Mouse (Mus musculus) liver, adult (tissue): ENCODE data around the gene Rpl10l.

ENCODE experiments used
- GATA4 ChIP-seq: IDR thresholded peaks from 2 replicates; pipeline ENCODE4 v1.6.1; 2014; ENCODE audit warnings: mild to moderate bottlenecking, low read length; ENCODE audit not compliant: insufficient replicate concordance

The Rpl10l gene

DNA sequence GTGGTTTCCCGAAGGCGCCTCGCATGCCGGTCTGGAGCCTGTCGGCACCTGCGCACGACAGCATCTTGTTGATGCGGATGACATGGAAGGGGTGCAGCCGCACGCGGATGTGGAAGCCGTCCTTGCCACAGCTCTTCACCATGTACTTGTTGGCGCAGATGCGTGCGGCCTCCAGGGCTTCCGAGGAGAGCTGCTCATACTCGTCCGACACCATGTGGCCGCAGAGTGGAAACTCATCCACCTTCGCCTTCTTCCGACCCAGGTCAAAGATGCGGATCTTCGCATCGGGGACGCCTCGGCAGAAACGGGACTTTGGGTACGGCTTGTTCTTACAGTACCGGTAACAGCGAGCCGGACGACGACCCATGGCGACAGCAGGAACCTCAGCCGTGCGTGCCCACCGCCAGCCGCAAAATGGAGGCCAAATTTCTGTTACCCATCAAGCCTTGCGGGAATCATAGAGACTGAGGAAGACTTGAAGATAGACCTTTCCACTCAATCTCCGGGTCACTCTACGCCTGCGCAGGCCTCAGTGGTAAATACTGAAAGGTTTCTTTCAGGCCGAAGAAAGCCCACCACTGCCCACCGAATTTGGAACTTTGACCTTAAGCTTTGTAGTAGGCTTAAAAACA lies at the start of gene Rpl10l:
Gene Rpl10l (minus strand): TSS at position 411 of the 632 bp plus-strand sequence.
- TF ChIP-seq GATA4 = no peak

DNA sequence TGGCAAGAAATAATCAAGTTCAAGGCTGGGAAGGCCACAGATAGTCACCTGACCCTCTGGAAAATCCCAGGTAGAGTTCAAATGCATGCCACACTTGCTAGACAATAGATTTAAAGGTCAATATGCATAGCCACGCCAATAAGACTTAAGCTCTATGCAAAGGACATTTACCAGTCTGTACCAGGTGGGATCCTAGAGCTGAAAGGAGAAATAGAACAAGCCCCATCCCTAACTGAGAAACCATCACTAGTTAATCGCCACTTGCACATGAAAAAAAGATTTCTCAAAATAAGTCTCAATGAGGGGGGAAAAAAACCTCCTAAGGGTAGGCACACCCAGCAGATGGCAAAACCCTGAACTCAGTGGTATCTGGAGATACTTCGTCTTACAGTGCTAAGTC lies 8.3 kb downstream of the Rpl10l start:
- TF ChIP-seq GATA4 = no peak

- no peak for TF ChIP-seq GATA4
These were observed 38.6 kb downstream of the Rpl10l start for GRCm38 (mm10) chr12:66245461-66246099.

- TF ChIP-seq GATA4 = no peak
These were observed 50.0 kb downstream of the Rpl10l start for GRCm38 (mm10) chr12:66234158-66234557.
